Mouse (Mus musculus): ENCODE data around the gene Zc3h12a. TPM values are rescaled to one million over a fixed set of nuclear protein-coding genes. Genes with fewer than 3 reads are reported as not detected.

The Zc3h12a gene
- polyA plus RNA-seq, 1 experiment: 27.6 TPM

DNA sequence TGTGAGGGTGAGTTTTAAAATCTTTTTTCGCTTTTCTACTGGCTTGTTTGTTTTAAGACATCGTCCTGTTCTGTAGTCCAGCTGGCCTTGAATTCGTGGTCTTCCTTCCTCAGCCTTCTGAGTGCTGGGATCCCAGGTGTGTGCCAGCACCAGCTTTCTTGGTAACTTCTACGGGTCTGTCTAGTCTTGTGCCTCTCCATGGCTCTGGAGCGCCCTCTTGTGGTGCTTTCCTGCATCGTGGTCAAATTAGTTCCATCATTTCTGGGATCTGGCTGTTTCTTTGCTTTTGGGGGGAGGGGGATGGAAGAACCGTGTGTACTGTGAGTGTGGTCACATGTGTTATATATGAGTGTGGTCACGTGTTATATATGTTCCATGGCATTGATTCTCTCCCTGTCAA lies 28.2 kb downstream of the Zc3h12a start:
- Histone ChIP-seq H3K27me3 (ENCODE audit: control insufficient read depth, insufficient read depth, low read length) (no peaks in the 10 kb centered on the region), H3K4me3 (ENCODE audit: extremely low read depth, insufficient read depth, insufficient read length) (no peak overlapping the region), H3K27ac (ENCODE audit: insufficient read depth, low read length) (no peak overlapping the region), H3K36me3 (ENCODE audit: control insufficient read depth, insufficient read depth, low read length) (peaks cover 9% of the 10 kb centered on the region), H3K4me1 (ENCODE audit: control insufficient read depth, insufficient read depth, insufficient read length) (no peaks in the 10 kb centered on the region)
- DNase-seq (ENCODE audit: low read depth in 1 of 2, low spot score in 2 of 2): peak in 1 of 2 experiments; percentile 76
- WGBS: 9% methylated on average over 8 of the region's 8 CpGs
- peak; percentile 86; the same call in 1 of the 2 replicates for TF ChIP-seq CTCF (IDR thresholded peaks at IDR 0.05; ENCODE audit: extremely low read depth, insufficient read depth, insufficient read length, insufficient replicate concordance)
- no peak for TF ChIP-seq POLR2A (IDR thresholded peaks at IDR 0.05; ENCODE audit: low read depth, low read length)

DNA sequence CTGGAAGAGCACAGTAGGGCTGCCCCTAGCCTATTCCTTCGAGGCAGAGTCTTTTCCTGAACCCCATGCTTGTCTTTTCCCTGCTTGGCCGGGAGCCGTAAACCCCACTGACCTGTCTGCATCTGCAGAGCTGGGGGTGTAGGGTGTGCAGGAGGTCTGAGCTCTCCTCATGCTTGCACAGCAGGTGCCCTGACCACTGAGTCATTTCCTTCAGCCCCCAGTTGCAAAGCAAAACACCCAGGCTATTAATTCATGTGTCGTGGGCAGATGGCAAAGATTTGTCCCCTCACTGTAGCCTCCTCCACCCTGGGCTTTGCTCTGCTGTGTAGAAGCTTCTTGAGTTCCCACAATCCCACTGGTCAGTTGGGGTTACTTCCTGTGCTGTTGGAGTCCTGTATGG lies 30.2 kb downstream of the Zc3h12a start:
- Histone ChIP-seq H3K27me3 (ENCODE audit: control insufficient read depth, insufficient read depth, low read length) (no peaks in the 10 kb centered on the region), H3K27ac (ENCODE audit: insufficient read depth, low read length) (no peak overlapping the region), H3K4me3 (ENCODE audit: extremely low read depth, insufficient read depth, insufficient read length) (no peak overlapping the region), H3K4me1 (ENCODE audit: control insufficient read depth, insufficient read depth, insufficient read length) (no peaks in the 10 kb centered on the region), H3K36me3 (ENCODE audit: control insufficient read depth, insufficient read depth, low read length) (peaks cover 3% of the 10 kb centered on the region)
- WGBS: 79% methylated on average over 4 of the region's 4 CpGs
- DNase-seq (ENCODE audit: low read depth in 1 of 2, low spot score in 2 of 2): no peak
- TF ChIP-seq CTCF (IDR thresholded peaks at IDR 0.05; ENCODE audit: extremely low read depth, insufficient read depth, insufficient read length, insufficient replicate concordance) (no peak), POLR2A (IDR thresholded peaks at IDR 0.05; ENCODE audit: low read depth, low read length) (no peak)

DNA sequence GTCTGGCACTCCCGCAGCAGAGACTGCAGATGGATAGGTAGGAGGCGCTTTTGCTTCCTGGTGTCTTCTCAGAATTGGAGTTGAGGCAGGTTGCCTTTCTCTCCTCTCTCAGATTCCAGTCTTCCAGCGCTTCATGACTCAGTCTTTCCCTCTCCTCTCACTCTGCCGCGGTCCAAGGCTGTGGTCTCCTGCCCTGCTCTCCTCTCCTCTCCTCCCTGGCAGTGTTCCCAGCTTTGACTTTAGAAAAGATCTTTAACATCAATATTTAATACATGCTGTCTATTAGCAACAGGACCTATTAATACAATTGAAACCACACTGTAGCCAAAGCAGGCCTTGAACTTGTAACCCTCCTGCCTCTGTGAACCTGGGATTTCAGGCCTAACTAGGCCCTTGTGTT lies 31.6 kb downstream of the Zc3h12a start:
- Histone ChIP-seq H3K4me3 (ENCODE audit: extremely low read depth, insufficient read depth, insufficient read length) (no peak overlapping the region), H3K27ac (ENCODE audit: insufficient read depth, low read length) (no peak overlapping the region), H3K36me3 (ENCODE audit: control insufficient read depth, insufficient read depth, low read length) (peaks cover 6% of the 10 kb centered on the region), H3K4me1 (ENCODE audit: control insufficient read depth, insufficient read depth, insufficient read length) (no peaks in the 10 kb centered on the region), H3K27me3 (ENCODE audit: control insufficient read depth, insufficient read depth, low read length) (no peaks in the 10 kb centered on the region)
- WGBS: 92% methylated on average over 5 of the region's 5 CpGs
- TF ChIP-seq POLR2A (IDR thresholded peaks at IDR 0.05; ENCODE audit: low read depth, low read length) (no peak), CTCF (IDR thresholded peaks at IDR 0.05; ENCODE audit: extremely low read depth, insufficient read depth, insufficient read length, insufficient replicate concordance) (no peak)
- DNase-seq (ENCODE audit: low read depth in 1 of 2, low spot score in 2 of 2): no peak

- H3K27me3 ChIP-seq (ENCODE audit: control insufficient read depth, insufficient read depth, low read length): no peaks in the 10 kb centered on the region
- no peaks in the 10 kb centered on the region for H3K4me1 ChIP-seq (ENCODE audit: control insufficient read depth, insufficient read depth, insufficient read length)
- no peak for TF ChIP-seq POLR2A (IDR thresholded peaks at IDR 0.05; ENCODE audit: low read depth, low read length)
- no peak for TF ChIP-seq CTCF (IDR thresholded peaks at IDR 0.05; ENCODE audit: extremely low read depth, insufficient read depth, insufficient read length, insufficient replicate concordance)
- H3K27ac ChIP-seq (ENCODE audit: insufficient read depth, low read length): no peak overlapping the region
- DNase-seq (ENCODE audit: low read depth in 1 of 2, low spot score in 2 of 2): no peak
- H3K4me3 ChIP-seq (ENCODE audit: extremely low read depth, insufficient read depth, insufficient read length): no peak overlapping the region
- 88% methylated on average over 5 of the region's 5 CpGs for WGBS
- peaks cover 14% of the 10 kb centered on the region for H3K36me3 ChIP-seq (ENCODE audit: control insufficient read depth, insufficient read depth, low read length)
Measured at GRCm38 (mm10) chr4:125093031-125093430, 34.6 kb downstream of the Zc3h12a start.

- H3K4me3 ChIP-seq (ENCODE audit: extremely low read depth, insufficient read depth, insufficient read length): peak overlapping the region; percentile 99
- WGBS: under 1% methylated on average over 45 of the region's 45 CpGs
- peak; percentile 14 to 31 for DNase-seq (ENCODE audit: low read depth in 1 of 2, low spot score in 2 of 2)
- peak overlapping the region; percentile 97 for H3K27ac ChIP-seq (ENCODE audit: insufficient read depth, low read length)
- peaks cover 6% of the 10 kb centered on the region for H3K36me3 ChIP-seq (ENCODE audit: control insufficient read depth, insufficient read depth, low read length)
- H3K27me3 ChIP-seq (ENCODE audit: control insufficient read depth, insufficient read depth, low read length): no peaks in the 10 kb centered on the region
- TF ChIP-seq CTCF (IDR thresholded peaks at IDR 0.05; ENCODE audit: extremely low read depth, insufficient read depth, insufficient read length, insufficient replicate concordance): no peak
- no peak for TF ChIP-seq POLR2A (IDR thresholded peaks at IDR 0.05; ENCODE audit: low read depth, low read length)
- peaks cover 3% of the 10 kb centered on the region; the same call in 1 of the 2 replicates for H3K4me1 ChIP-seq (ENCODE audit: control insufficient read depth, insufficient read depth, insufficient read length)
Measured at GRCm38 (mm10) chr4:125085346-125085841, 42.2 kb downstream of the Zc3h12a start.

DNA sequence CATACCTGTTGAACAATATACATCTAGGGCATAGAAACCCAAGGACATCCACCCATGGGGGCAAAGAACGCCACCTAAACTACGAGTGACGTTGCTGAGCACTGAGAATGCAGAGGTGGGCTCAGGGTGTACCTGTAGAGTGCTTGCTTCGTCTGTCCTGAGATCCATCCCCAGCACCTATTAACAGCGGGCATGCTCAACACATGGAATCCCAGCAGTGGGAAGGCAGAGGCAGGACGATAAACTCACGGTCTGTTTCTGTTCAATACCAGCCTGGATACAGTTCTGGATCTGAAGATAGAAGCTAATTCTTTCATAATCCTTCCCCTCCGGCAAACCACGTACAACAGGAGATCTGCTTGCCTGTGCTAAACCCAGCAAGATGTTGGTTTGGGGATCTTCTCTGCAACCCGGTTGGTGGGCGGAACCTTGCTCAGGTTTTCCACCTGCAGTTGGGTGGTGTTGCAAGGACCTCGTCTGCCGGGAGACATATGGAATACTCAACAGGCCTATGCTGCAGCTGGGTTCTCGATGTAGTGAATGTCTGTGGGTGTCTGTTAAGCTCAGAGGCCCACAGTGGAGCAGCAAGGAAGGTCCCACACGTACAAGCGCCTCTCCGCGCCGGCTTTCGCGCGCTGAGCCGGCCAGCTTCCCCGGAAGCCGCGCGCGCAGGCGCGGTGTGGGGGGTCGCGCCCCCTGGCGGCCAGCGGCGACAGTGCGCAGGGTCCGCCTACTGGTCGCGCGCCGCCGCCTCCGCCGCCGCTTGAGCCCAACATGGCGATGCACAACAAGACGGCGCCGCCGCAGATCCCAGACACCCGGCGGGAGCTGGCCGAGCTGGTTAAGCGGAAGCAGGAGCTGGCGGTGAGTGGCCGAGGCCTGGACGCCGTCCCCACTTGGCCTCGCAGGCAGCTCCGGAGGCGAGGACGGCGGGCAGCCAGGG lies 43.0 kb downstream of the Zc3h12a start, which contains the start of gene Meaf6:
Meaf6 (plus strand) TSS at position 732 of the 943 bp plus-strand sequence.
- peak; percentile 63 to 88 for DNase-seq (ENCODE audit: low read depth in 1 of 2, low spot score in 2 of 2)
- WGBS: 2% methylated on average over 63 of the region's 63 CpGs
- H3K4me3 ChIP-seq (ENCODE audit: extremely low read depth, insufficient read depth, insufficient read length): peak within 1 kb of the TSS; percentile 99
- H3K4me1 ChIP-seq (ENCODE audit: control insufficient read depth, insufficient read depth, insufficient read length): peaks cover 3% of the 10 kb centered on the region; the same call in 1 of the 2 replicates
- peak; percentile 55; the same call in 1 of the 2 replicates for TF ChIP-seq POLR2A (IDR thresholded peaks at IDR 0.05; ENCODE audit: low read depth, low read length)
- peak; percentile 93 for TF ChIP-seq CTCF (IDR thresholded peaks at IDR 0.05; ENCODE audit: extremely low read depth, insufficient read depth, insufficient read length, insufficient replicate concordance)
- no peaks in the 10 kb centered on the region for H3K27me3 ChIP-seq (ENCODE audit: control insufficient read depth, insufficient read depth, low read length)
- peak within 1 kb of the TSS; percentile 97 for H3K27ac ChIP-seq (ENCODE audit: insufficient read depth, low read length)
- H3K36me3 ChIP-seq (ENCODE audit: control insufficient read depth, insufficient read depth, low read length): 0 out of 2 replicates have a peak, but pooled peaks cover 2% of the 10 kb centered on the region

All from spleen, adult 2 months (tissue).